Mouse (Mus musculus) kidney, postnatal 0 days (tissue): Measurements from ENCODE around the gene P2rx4. TPM values are rescaled to one million over a fixed set of nuclear protein-coding genes. Genes with fewer than 3 reads are reported as not detected.

ENCODE experiments used
- ATAC-seq: fragments of 200-750 bp; cut with Nextera tagmentation; replicated peaks from 2 replicates; pipeline ENCODE4 v1.8.0; 2017; ENCODE audit warnings: low read depth, moderate number of reproducible peaks, moderate TSS enrichment, moderate library complexity; ENCODE audit not compliant: low FRiP score
- DNase-seq: peaks from one replicate; pipeline ENCODE4 v3.0.0-alpha.2; 2016; ENCODE audit warnings: low spot score
- H3K27ac ChIP-seq: fragments of 300-500 bp; sonication (generic); 2 replicates; pipeline ENCODE4 v1.5.1; 2014; ENCODE audit warnings: mild to moderate bottlenecking
- H3K27me3 ChIP-seq: fragments of 300-500 bp; sonication (generic); 2 replicates; pipeline ENCODE4 v1.6.1; 2014; ENCODE audit warnings: low read length, mixed read lengths; ENCODE audit not compliant: insufficient read depth
- H3K36me3 ChIP-seq: fragments of 300-500 bp; sonication (generic); 2 replicates; pipeline ENCODE4 v1.6.1; 2014; ENCODE audit warnings: low read length, mixed read lengths; ENCODE audit not compliant: insufficient read depth
- H3K4me1 ChIP-seq: fragments of 300-500 bp; sonication (generic); replicated peaks from 2 replicates; pipeline ENCODE4 v1.6.1; 2014; ENCODE audit warnings: antibody characterized with exemption, low read length, mixed read lengths; ENCODE audit not compliant: insufficient read depth
- H3K4me2 ChIP-seq: fragments of 300-500 bp; sonication (generic); 2 replicates; pipeline ENCODE4 v1.6.1; 2014; ENCODE audit warnings: mild to moderate bottlenecking, low read length, moderate library complexity, mixed read lengths
- H3K4me3 ChIP-seq: fragments of 300-500 bp; sonication (generic); replicated peaks from 2 replicates; pipeline ENCODE4 v1.5.1; 2014; ENCODE audit warnings: low read depth, low read length
- H3K9ac ChIP-seq: fragments of 300-500 bp; sonication (generic); 2 replicates; pipeline ENCODE4 v1.6.1; 2014; ENCODE audit warnings: low read depth, low read length
- H3K9me3 ChIP-seq: fragments of 300-500 bp; sonication (generic); replicated peaks from 2 replicates; pipeline ENCODE4 v1.6.1; 2016; ENCODE audit warnings: low read length, inconsistent platforms, mixed read lengths
- CTCF ChIP-seq: IDR thresholded peaks from 2 replicates; pipeline ENCODE4 v1.5.1; 2016; ENCODE audit warnings: antibody characterized with exemption, low read depth, mild to moderate bottlenecking, moderate library complexity
- WGBS: fragments of 180-500 bp; shearing (Covaris S2); extraction: QIAGEN DNeasy Blood & Tissue Kit; methylation state at CpG from one replicate; pipeline ENCODE4 v1.1.7; 2014; 5-methylcytosine and 5-hydroxymethylcytosine counted together
- polyA plus RNA-seq: library from polyadenylated mRNA; unstranded; fragments of >200 nt; fragmentation: Nextera tagmentation; extraction: Ambion mirVana; gene quantifications from 2 replicates; pipeline ENCODE4 v1.2.1, GENCODE M21; 2015

Gene P2rx4
- polyA plus RNA-seq, 1 experiment from 2014 or later = 33.7 TPM

GRCm38 (mm10) chr5:122715723-122716122 lies 8.4 kb downstream of the P2rx4 start:
- no peak for ATAC-seq
- no peaks in the 10 kb centered on the region for H3K27me3 ChIP-seq
- no peak overlapping the region for H3K27ac ChIP-seq

GRCm38 (mm10) chr5:122716793-122717192 lies 9.4 kb downstream of the P2rx4 start:
- no peak overlapping the region for H3K9ac ChIP-seq
- ATAC-seq = no peak

More at GRCm38 (mm10) chr5:122715723-122716122, 8.4 kb downstream of the P2rx4 start:
- no peak for DNase-seq
- Histone ChIP-seq H3K36me3 (no peaks in the 10 kb centered on the region), H3K4me2 (no peak overlapping the region), H3K4me1 (no peaks in the 10 kb centered on the region), H3K9me3 (no peaks in the 10 kb centered on the region), H3K4me3 (no peak overlapping the region), H3K9ac (no peak overlapping the region)
- TF ChIP-seq CTCF = no peak
- 83% methylated on average over 1 of the region's 1 CpGs for WGBS

GRCm38 (mm10) chr5:122718400-122718799 lies 11.1 kb downstream of the P2rx4 start:
- Histone ChIP-seq H3K36me3 (no peaks in the 10 kb centered on the region), H3K9ac (no peak overlapping the region), H3K27me3 (no peaks in the 10 kb centered on the region), H3K27ac (no peak overlapping the region), H3K4me1 (no peaks in the 10 kb centered on the region), H3K4me2 (no peak overlapping the region), H3K9me3 (no peaks in the 10 kb centered on the region), H3K4me3 (no peak overlapping the region)
- TF ChIP-seq CTCF = no peak
- ATAC-seq (peak; percentile 42; the same call in 1 of the 2 replicates), DNase-seq (peak; percentile 71)
- 56% methylated on average over 7 of the region's 7 CpGs for WGBS

More at GRCm38 (mm10) chr5:122716793-122717192, 9.4 kb downstream of the P2rx4 start:
- Histone ChIP-seq H3K27ac (no peak overlapping the region), H3K9me3 (no peaks in the 10 kb centered on the region), H3K4me1 (no peaks in the 10 kb centered on the region), H3K4me2 (no peak overlapping the region), H3K4me3 (no peak overlapping the region), H3K36me3 (no peaks in the 10 kb centered on the region), H3K27me3 (no peaks in the 10 kb centered on the region)
- DNase-seq = no peak
- peak; percentile 16; the same call in 1 of the 2 replicates for TF ChIP-seq CTCF
- 98% methylated on average over 2 of the region's 2 CpGs for WGBS

GRCm38 (mm10) chr5:122719168-122719567 lies 11.8 kb downstream of the P2rx4 start:
- no peak overlapping the region for H3K9ac ChIP-seq
- ATAC-seq = no peak
- TF ChIP-seq CTCF = no peak
- no peaks in the 10 kb centered on the region for H3K9me3 ChIP-seq
- H3K27me3 ChIP-seq = no peaks in the 10 kb centered on the region
- no peak overlapping the region for H3K4me2 ChIP-seq
- no peak for DNase-seq
- H3K4me1 ChIP-seq = no peaks in the 10 kb centered on the region
- no peak overlapping the region for H3K27ac ChIP-seq
- WGBS = 90% methylated on average over 8 of the region's 8 CpGs
- no peak overlapping the region for H3K4me3 ChIP-seq
- H3K36me3 ChIP-seq = no peaks in the 10 kb centered on the region

GRCm38 (mm10) chr5:122725453-122725852 lies 18.1 kb downstream of the P2rx4 start:
- WGBS = 86% methylated on average over 13 of the region's 13 CpGs
- Histone ChIP-seq H3K4me2 (no peak overlapping the region), H3K9ac (no peak overlapping the region), H3K4me3 (no peak overlapping the region), H3K4me1 (no peaks in the 10 kb centered on the region), H3K27me3 (no peaks in the 10 kb centered on the region), H3K9me3 (no peaks in the 10 kb centered on the region), H3K27ac (no peak overlapping the region), H3K36me3 (no peaks in the 10 kb centered on the region)
- ATAC-seq (no peak), DNase-seq (no peak)
- no peak for TF ChIP-seq CTCF

- Histone ChIP-seq H3K27ac (no peak overlapping the region), H3K4me2 (no peak overlapping the region; the same call in 1 of the 2 replicates), H3K4me1 (no peaks in the 10 kb centered on the region), H3K36me3 (no peaks in the 10 kb centered on the region), H3K9me3 (no peaks in the 10 kb centered on the region), H3K9ac (no peak overlapping the region), H3K4me3 (no peak overlapping the region), H3K27me3 (no peaks in the 10 kb centered on the region)
- WGBS = 18% methylated on average over 7 of the region's 7 CpGs
- DNase-seq (peak; percentile 85), ATAC-seq (no peak; the same call in 1 of the 2 replicates)
- peak; percentile 94 for TF ChIP-seq CTCF
Observed at GRCm38 (mm10) chr5:122726068-122726467, 18.7 kb downstream of the P2rx4 start.

GRCm38 (mm10) chr5:122726595-122726994 lies 19.3 kb downstream of the P2rx4 start:
- DNase-seq (no peak), ATAC-seq (peak; percentile 57)
- H3K27ac ChIP-seq = no peak overlapping the region
- H3K4me3 ChIP-seq = no peak overlapping the region
- H3K9me3 ChIP-seq = no peaks in the 10 kb centered on the region
- TF ChIP-seq CTCF = no peak
- 63% methylated on average over 5 of the region's 5 CpGs for WGBS
- no peaks in the 10 kb centered on the region for H3K36me3 ChIP-seq
- H3K4me2 ChIP-seq = no peak overlapping the region
- H3K9ac ChIP-seq = no peak overlapping the region
- H3K4me1 ChIP-seq = 0 out of 2 replicates have a peak, but pooled peaks cover 2% of the 10 kb centered on the region
- no peaks in the 10 kb centered on the region for H3K27me3 ChIP-seq
